ENCODE assay signal across 8 mouse cellular contexts in the genomic region with DNA sequence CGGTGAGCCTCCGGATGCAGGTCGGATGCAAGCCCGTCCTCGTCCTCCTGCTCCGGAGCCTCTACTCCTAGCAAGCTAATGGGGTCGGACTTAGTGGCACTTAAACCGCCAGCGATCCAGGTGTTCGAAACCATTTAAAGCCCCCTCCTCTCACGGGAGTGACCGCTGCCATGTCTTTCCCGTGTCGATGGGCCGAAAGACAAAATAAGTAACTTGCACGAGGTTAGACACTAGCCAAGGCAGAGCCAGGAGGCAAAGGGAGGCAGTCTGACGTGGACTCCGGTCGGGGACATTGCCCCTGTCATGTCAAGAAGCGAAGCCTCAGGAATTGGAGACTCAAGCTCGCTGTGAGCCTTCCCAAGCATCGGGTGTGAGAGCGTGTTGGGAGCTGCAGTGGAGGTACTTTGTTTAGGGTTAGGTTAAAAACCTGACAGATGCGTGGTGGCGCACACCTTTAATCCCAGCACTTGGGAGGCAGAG. TPM values are rescaled to one million over a fixed set of nuclear protein-coding genes. Genes with fewer than 3 reads are reported as not detected.
DNase-seq lines count a peak whose midpoint lies in the region; ATAC-seq and TF ChIP-seq lines count a peak whose summit lies in the region.

No protein-coding gene starts in this region.

- H3K4me2 ChIP-seq in heart, embryonic 11.5 days, result peak overlapping the region; percentile 95
- peak overlapping the region; percentile 95 for H3K4me2 ChIP-seq in forebrain, embryonic 16.5 days (ENCODE audit: low read length)
- H3K4me2 ChIP-seq in liver, embryonic 16.5 days (ENCODE audit: low read depth, low read length), result peak overlapping the region; percentile 80

- peaks cover 25% of the 10 kb centered on the region for H3K36me3 ChIP-seq in heart, embryonic 11.5 days (ENCODE audit: control insufficient read depth, insufficient read depth, low read length)
- H3K36me3 ChIP-seq in ES-E14 (ENCODE audit: control insufficient read depth, insufficient read depth, low read length, poor library complexity, severe bottlenecking), result peaks cover 36% of the 10 kb centered on the region
- peaks cover 19% of the 10 kb centered on the region for H3K36me3 ChIP-seq in forebrain, embryonic 16.5 days (ENCODE audit: control insufficient read depth, insufficient read depth)
- H3K36me3 ChIP-seq in liver, embryonic 16.5 days (ENCODE audit: control insufficient read depth, insufficient read depth), result peaks cover 15% of the 10 kb centered on the region

- no peaks in the 10 kb centered on the region for H3K9me3 ChIP-seq in heart, embryonic 11.5 days (replicated peaks; ENCODE audit: control insufficient read depth, low read length)
- H3K9me3 ChIP-seq in ES-E14 (ENCODE audit: control insufficient read depth, insufficient read depth, low read depth, low read length), result no peaks in the 10 kb centered on the region
- H3K9me3 ChIP-seq in forebrain, embryonic 16.5 days (ENCODE audit: control insufficient read depth, low read length), result no peaks in the 10 kb centered on the region
- no peaks in the 10 kb centered on the region for H3K9me3 ChIP-seq in liver, embryonic 16.5 days (replicated peaks; ENCODE audit: control insufficient read depth, low read length)

- intact Hi-C loops in heart, postnatal 36 days (cut with DNase I), result loop anchor here (2.0 to 5.0 kb wide), 3 partner anchors 53 to 108 kb away; partner anchors contain the start of gene Dnajc11

- H3K27ac ChIP-seq in heart, embryonic 11.5 days (ENCODE audit: low read depth, low read length), result no peak overlapping the region
- peak overlapping the region; percentile 84; the same call in 1 of the 2 replicates for H3K27ac ChIP-seq in ES-E14 (ENCODE audit: insufficient read depth, low read depth, low read length, poor library complexity, severe bottlenecking)
- no peak overlapping the region for H3K27ac ChIP-seq in forebrain, embryonic 16.5 days (ENCODE audit: low read length)
- H3K27ac ChIP-seq in liver, embryonic 16.5 days (ENCODE audit: low read length), result no peak overlapping the region; the same call in 1 of the 2 replicates

- peak overlapping the region; percentile 100 for H3K4me3 ChIP-seq in heart, embryonic 11.5 days (ENCODE audit: low read depth, low read length)
- H3K4me3 ChIP-seq in ES-E14 (ENCODE audit: insufficient read depth in 1 of 2, low read depth in 1 of 2, low read length in 2 of 2, poor library complexity in 1 of 2, severe bottlenecking in 1 of 2), result peak overlapping the region; percentile 72 to 98
- H3K4me3 ChIP-seq in forebrain, embryonic 16.5 days (replicated peaks; ENCODE audit: low read length), result peak overlapping the region; percentile 93
- peak overlapping the region; percentile 91 for H3K4me3 ChIP-seq in liver, embryonic 16.5 days (ENCODE audit: low read depth, low read length)

- in situ Hi-C loops in ES-E14 (cut with MboI; ENCODE audit: low sequenced_read_pairs in 2 of 2, unreplicated experiment in 2 of 2), result no loop called here

- no peaks in the 10 kb centered on the region for H3K27me3 ChIP-seq in heart, embryonic 11.5 days (ENCODE audit: control insufficient read depth, insufficient read depth, low read length)
- H3K27me3 ChIP-seq in forebrain, embryonic 16.5 days (replicated peaks; ENCODE audit: control insufficient read depth, insufficient read depth, low read length), result no peaks in the 10 kb centered on the region
- no peaks in the 10 kb centered on the region for H3K27me3 ChIP-seq in liver, embryonic 16.5 days (ENCODE audit: control insufficient read depth, insufficient read depth, low read depth, low read length)

- no peak for ATAC-seq in heart, embryonic 11.5 days (replicated peaks; ENCODE audit: insufficient number of reproducible peaks, low FRiP score, low TSS enrichment)
- ATAC-seq in forebrain, embryonic 16.5 days, result no peak
- no peak for ATAC-seq in liver, embryonic 16.5 days (ENCODE audit: low read depth)

- H3K9ac ChIP-seq in heart, embryonic 11.5 days (ENCODE audit: low read depth, low read length), result peak overlapping the region; percentile 87
- H3K9ac ChIP-seq in ES-E14 (ENCODE audit: insufficient read depth, low read depth, low read length, poor library complexity, severe bottlenecking), result peak overlapping the region; percentile 100
- H3K9ac ChIP-seq in forebrain, embryonic 16.5 days (replicated peaks; ENCODE audit: low read depth, low read length), result peak overlapping the region; percentile 82
- peak overlapping the region; percentile 82 for H3K9ac ChIP-seq in liver, embryonic 16.5 days (ENCODE audit: low read depth, low read length)

- H3K4me1 ChIP-seq in heart, embryonic 11.5 days (ENCODE audit: control insufficient read depth, insufficient read depth, low read length), result peaks cover 7% of the 10 kb centered on the region
- peaks cover 3 to 36% of the 10 kb centered on the region in 2 experiments; a peak in 2 of 4 replicates for H3K4me1 ChIP-seq in ES-E14 (ENCODE audit: control insufficient read depth in 2 of 2, insufficient read depth in 2 of 2, low read length in 2 of 2, poor library complexity in 1 of 2)
- peaks cover 13% of the 10 kb centered on the region for H3K4me1 ChIP-seq in forebrain, embryonic 16.5 days (replicated peaks; ENCODE audit: control insufficient read depth, insufficient read depth, low read length)
- peaks cover 15% of the 10 kb centered on the region for H3K4me1 ChIP-seq in liver, embryonic 16.5 days (ENCODE audit: control insufficient read depth, low read depth, low read length)

- WGBS in heart, embryonic 11.5 days (ENCODE audit: insufficient replicate concordance), result 2% methylated on average over 25 of the region's 25 CpGs
- WGBS in forebrain, embryonic 16.5 days, result 5% methylated on average over 25 of the region's 25 CpGs
- 1% methylated on average over 25 of the region's 25 CpGs for WGBS in liver, embryonic 16.5 days (ENCODE audit: insufficient replicate concordance)

- no peak for DNase-seq in heart, postnatal 36 days
- no peak for DNase-seq in ES-E14 (ENCODE audit: low read depth, low spot score)
- no peak for DNase-seq in frontal cortex, adult 2 months (ENCODE audit: extremely low spot score in 1 of 2, low spot score in 1 of 2)
- no peak for DNase-seq in cerebellum, adult 18-20 months
- no peak for DNase-seq in lung, postnatal 4 days

TF ChIP-seq in ES-E14, 5 proteins besides CTCF, POLR2A, EP300 and RAD21:
- TF ChIP-seq HCFC1 (IDR thresholded peaks at IDR 0.05; ENCODE audit: borderline replicate concordance, insufficient read depth, low read length) (no peak), ZNF384 (IDR thresholded peaks at IDR 0.05; ENCODE audit: low read depth, low read length) (no peak), CHD2 (IDR thresholded peaks at IDR 0.05; ENCODE audit: low read depth, low read length) (no peak), MAFK (IDR thresholded peaks at IDR 0.05; ENCODE audit: insufficient read depth, low read depth, low read length) (no peak), ZC3H11A (IDR thresholded peaks at IDR 0.05; ENCODE audit: borderline replicate concordance, low read depth, low read length) (no peak)

RNA-seq across cellular contexts. Expression of gene Nol9, which starts 0.8 kb away (rescaled TPM):
- polyA plus RNA-seq in heart, embryonic 11.5 days (2014; fragmentation: Nextera tagmentation; extraction: Ambion mirVana), result 18.0 and 19.0 TPM in 2 replicates
- total RNA-seq in heart, postnatal 36 days (2021), result 10 to 100 TPM; 10.1 to 10.5 TPM
- 70.1 and 81.7 TPM in 2 replicates for total RNA-seq in ES-E14 (2012; rRNA removed)
- 25.1 and 27.7 TPM in 2 replicates for polyA plus RNA-seq in forebrain, embryonic 16.5 days (2015; fragmentation: Nextera tagmentation; extraction: Ambion mirVana)
- polyA plus RNA-seq in liver, embryonic 16.5 days (2015; fragmentation: Nextera tagmentation; extraction: Ambion mirVana), result 10.5 and 11.5 TPM in 2 replicates
- 15.9 and 18.4 TPM in 2 replicates for polyA plus RNA-seq in frontal cortex, adult 2 months (2012; rRNA removed)

RNA-seq across cellular contexts. Expression of gene Tas1r1, which starts 1.5 kb away (rescaled TPM):
- polyA plus RNA-seq in heart, embryonic 11.5 days (2014; fragmentation: Nextera tagmentation; extraction: Ambion mirVana), result 0.14 and 0.16 TPM in 2 replicates
- not detected for total RNA-seq in heart, postnatal 36 days (2021)
- total RNA-seq in ES-E14 (2012; rRNA removed), result 1.9 and 3.0 TPM in 2 replicates
- polyA plus RNA-seq in forebrain, embryonic 16.5 days (2015; fragmentation: Nextera tagmentation; extraction: Ambion mirVana), result 0.97 and 1.6 TPM in 2 replicates
- 0.11 and 0.12 TPM in 2 replicates for polyA plus RNA-seq in liver, embryonic 16.5 days (2015; fragmentation: Nextera tagmentation; extraction: Ambion mirVana)
- 0.13 and 0.20 TPM in 2 replicates for polyA plus RNA-seq in frontal cortex, adult 2 months (2012; rRNA removed)

RNA-seq across cellular contexts. Expression of gene Zbtb48, which starts 12.4 kb away (rescaled TPM):
- 11.8 and 12.2 TPM in 2 replicates for polyA plus RNA-seq in heart, embryonic 11.5 days (2014; fragmentation: Nextera tagmentation; extraction: Ambion mirVana)
- total RNA-seq in heart, postnatal 36 days (2021), result 1 to 10 TPM; 3.5 to 4.4 TPM
- total RNA-seq in ES-E14 (2012; rRNA removed), result 18.7 and 31.7 TPM in 2 replicates
- polyA plus RNA-seq in forebrain, embryonic 16.5 days (2015; fragmentation: Nextera tagmentation; extraction: Ambion mirVana), result 23.4 and 25.4 TPM in 2 replicates
- polyA plus RNA-seq in liver, embryonic 16.5 days (2015; fragmentation: Nextera tagmentation; extraction: Ambion mirVana), result 8.0 and 11.1 TPM in 2 replicates
- 17.6 and 19.1 TPM in 2 replicates for polyA plus RNA-seq in frontal cortex, adult 2 months (2012; rRNA removed)

RNA-seq across cellular contexts. Expression of gene Klhl21, which starts 31.3 kb away (rescaled TPM):
- 11.4 and 17.8 TPM in 2 replicates for polyA plus RNA-seq in heart, embryonic 11.5 days (2014; fragmentation: Nextera tagmentation; extraction: Ambion mirVana)
- 10 to 100 TPM; 86.2 to 91.5 TPM for total RNA-seq in heart, postnatal 36 days (2021)
- 19.7 and 21.0 TPM in 2 replicates for total RNA-seq in ES-E14 (2012; rRNA removed)
- polyA plus RNA-seq in forebrain, embryonic 16.5 days (2015; fragmentation: Nextera tagmentation; extraction: Ambion mirVana), result 2.9 and 3.6 TPM in 2 replicates
- 3.8 and 4.6 TPM in 2 replicates for polyA plus RNA-seq in liver, embryonic 16.5 days (2015; fragmentation: Nextera tagmentation; extraction: Ambion mirVana)
- 11.2 and 12.1 TPM in 2 replicates for polyA plus RNA-seq in frontal cortex, adult 2 months (2012; rRNA removed)

RNA-seq across cellular contexts. Expression of gene Plekhg5, which starts 32.4 kb away (rescaled TPM):
- polyA plus RNA-seq in heart, embryonic 11.5 days (2014; fragmentation: Nextera tagmentation; extraction: Ambion mirVana), result 6.6 and 7.0 TPM in 2 replicates
- 10 to 100 TPM; 14.9 to 21.9 TPM for total RNA-seq in heart, postnatal 36 days (2021)
- 37.3 and 81.4 TPM in 2 replicates for total RNA-seq in ES-E14 (2012; rRNA removed)
- polyA plus RNA-seq in forebrain, embryonic 16.5 days (2015; fragmentation: Nextera tagmentation; extraction: Ambion mirVana), result 11.7 and 13.2 TPM in 2 replicates
- 4.8 and 5.1 TPM in 2 replicates for polyA plus RNA-seq in liver, embryonic 16.5 days (2015; fragmentation: Nextera tagmentation; extraction: Ambion mirVana)
- 41.1 and 49.7 TPM in 2 replicates for polyA plus RNA-seq in frontal cortex, adult 2 months (2012; rRNA removed)
